Mouse (Mus musculus) myocyte (in vitro differentiated cells): ENCODE results near the gene Ccl2.

Experiments used
- E2F4 ChIP-seq: IDR thresholded peaks from one replicate; pipeline ENCODE4 v1.6.1; 2011; ENCODE audit warnings: mild to moderate bottlenecking, control low read depth, moderate library complexity; ENCODE audit not compliant: insufficient read depth
- MAX ChIP-seq: IDR thresholded peaks from one replicate; pipeline ENCODE4 v1.6.1; 2011; ENCODE audit warnings: low read depth, mild to moderate bottlenecking, control low read depth
- POLR2A ChIP-seq: IDR thresholded peaks from one replicate; pipeline ENCODE4 v1.6.1; 2011; ENCODE audit warnings: low read depth, mild to moderate bottlenecking, control low read depth, moderate library complexity; ENCODE audit not compliant: insufficient read length
- POLR2AphosphoS2 ChIP-seq: IDR thresholded peaks from one replicate; pipeline ENCODE4 v1.6.1; 2011; ENCODE audit warnings: low read depth, control low read depth; ENCODE audit not compliant: insufficient read length
- SRF ChIP-seq: IDR thresholded peaks from one replicate; pipeline ENCODE4 v1.6.1; 2011; ENCODE audit warnings: low read depth; ENCODE audit not compliant: control insufficient read depth, insufficient read length

- TF ChIP-seq E2F4 (no peak), SRF (no peak), MAX (no peak), POLR2A (no peak), POLR2AphosphoS2 (no peak)
Observed at GRCm38 (mm10) chr11:82072374-82072773, 37.0 kb downstream of the Ccl2 start.
